Mouse (Mus musculus) embryonic facial prominence, embryonic 14.5 days (tissue): ENCODE measurements around the gene Sec14l3. TPM values are rescaled to one million over a fixed set of nuclear protein-coding genes. Genes with fewer than 3 reads are reported as not detected.

Experiments used
- ATAC-seq: fragments of 200-750 bp; cut with Nextera tagmentation; 2 replicates; pipeline ENCODE4 v1.8.0; 2017; ENCODE audit warnings: low read depth, moderate number of reproducible peaks, moderate TSS enrichment
- DNase-seq: peaks from one replicate; pipeline ENCODE4 v3.0.0-alpha.2; 2015; ENCODE audit warnings: low spot score
- H3K27ac ChIP-seq: fragments of 300-500 bp; sonication (generic); replicated peaks from 2 replicates; pipeline ENCODE4 v1.5.1; 2014; ENCODE audit warnings: low read depth, mild to moderate bottlenecking, low read length, moderate library complexity
- H3K27me3 ChIP-seq: fragments of 300-500 bp; sonication (generic); replicated peaks from 2 replicates; pipeline ENCODE4 v1.6.1; 2014; ENCODE audit warnings: low read length; ENCODE audit not compliant: control insufficient read depth, insufficient read depth
- H3K36me3 ChIP-seq: fragments of 300-500 bp; sonication (generic); 2 replicates; pipeline ENCODE4 v1.6.1; 2014; ENCODE audit warnings: low read length, mixed read lengths; ENCODE audit not compliant: control insufficient read depth, insufficient read depth
- H3K4me1 ChIP-seq: fragments of 300-500 bp; sonication (generic); 2 replicates; pipeline ENCODE4 v1.6.1; 2014; ENCODE audit warnings: antibody characterized with exemption, low read length; ENCODE audit not compliant: control insufficient read depth, insufficient read depth
- H3K4me2 ChIP-seq: fragments of 300-500 bp; sonication (generic); 2 replicates; pipeline ENCODE4 v1.6.1; 2014; ENCODE audit warnings: low read depth, mild to moderate bottlenecking, low read length, moderate library complexity, mixed read lengths
- H3K4me3 ChIP-seq: fragments of 300-500 bp; sonication (generic); 2 replicates; pipeline ENCODE4 v1.5.1; 2014; ENCODE audit warnings: low read depth, mild to moderate bottlenecking, low read length
- H3K9ac ChIP-seq: fragments of 300-500 bp; sonication (generic); 2 replicates; pipeline ENCODE4 v1.6.1; 2014; ENCODE audit warnings: low read depth, mild to moderate bottlenecking, low read length, moderate library complexity, mixed read lengths
- H3K9me3 ChIP-seq: fragments of 300-500 bp; sonication (generic); 2 replicates; pipeline ENCODE4 v1.6.1; 2016; ENCODE audit warnings: low read length; ENCODE audit not compliant: control insufficient read depth
- WGBS: fragments of 180-500 bp; shearing (Covaris S2); extraction: QIAGEN DNeasy Blood & Tissue Kit; methylation state at CpG from one replicate; pipeline ENCODE4 v1.1.7; 2014; 5-methylcytosine and 5-hydroxymethylcytosine counted together
- polyA plus RNA-seq: library from polyadenylated mRNA; unstranded; fragments of >200 nt; fragmentation: Nextera tagmentation; extraction: Ambion mirVana; gene quantifications from 2 replicates; pipeline ENCODE4 v1.2.1, GENCODE M21; 2014

Gene Sec14l3
- polyA plus RNA-seq, 1 experiment from 2014 or later, result 6.8 TPM

DNA sequence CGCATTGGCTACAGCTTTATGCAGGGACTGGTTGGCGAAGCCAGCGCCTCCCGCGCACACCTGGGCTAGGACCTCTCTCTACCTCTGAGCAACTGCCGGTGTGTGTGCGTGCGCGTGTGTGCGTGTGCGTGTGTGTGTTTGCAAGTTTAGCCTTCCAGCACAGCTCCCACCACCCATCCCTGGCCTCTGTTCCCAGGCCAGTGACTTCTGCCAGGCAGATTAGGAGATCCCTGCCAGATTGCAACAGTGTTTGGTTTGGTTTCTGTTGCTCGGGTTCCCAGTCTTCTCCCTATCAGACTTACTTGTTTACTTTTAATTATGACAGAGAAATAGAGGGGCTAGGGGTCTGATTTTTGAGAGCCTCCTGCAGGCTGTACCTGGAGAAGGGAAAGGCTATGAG is 32.7 kb upstream of the Sec14l3 start:
- Histone ChIP-seq H3K36me3 (no peaks in the 10 kb centered on the region), H3K9me3 (no peaks in the 10 kb centered on the region), H3K27me3 (peaks cover 8% of the 10 kb centered on the region; the same call in 1 of the 2 replicates), H3K27ac (no peak overlapping the region), H3K4me3 (no peak overlapping the region), H3K4me1 (no peaks in the 10 kb centered on the region), H3K4me2 (no peak overlapping the region), H3K9ac (no peak overlapping the region; the same call in 1 of the 2 replicates)
- DNase-seq, result no peak
- ATAC-seq, result peak; percentile 15; the same call in 1 of the 2 replicates
- 15% methylated on average over 12 of the region's 12 CpGs for WGBS

DNA sequence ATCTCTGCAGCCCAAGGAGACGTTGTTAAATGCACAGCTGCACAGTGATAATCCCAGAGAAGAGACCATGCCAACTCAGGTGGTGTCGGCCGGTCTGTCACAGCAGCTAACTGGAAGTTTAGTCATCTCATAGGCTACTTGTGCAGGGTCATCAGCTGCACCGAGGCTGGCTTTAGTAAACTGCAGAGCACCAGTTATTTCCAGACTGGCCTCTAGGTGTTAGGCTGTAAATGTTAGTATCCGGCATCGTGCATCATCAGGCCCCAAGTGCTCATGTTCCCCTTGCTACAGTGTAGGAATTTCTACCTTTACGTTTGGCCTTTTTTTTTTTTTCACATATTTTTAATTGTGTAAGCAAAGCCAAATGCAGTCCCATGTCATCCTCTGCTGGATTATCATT is 31.2 kb upstream of the Sec14l3 start:
- no peaks in the 10 kb centered on the region for H3K4me1 ChIP-seq
- no peak overlapping the region for H3K9ac ChIP-seq
- peaks cover 8% of the 10 kb centered on the region; the same call in 1 of the 2 replicates for H3K27me3 ChIP-seq
- H3K36me3 ChIP-seq, result no peaks in the 10 kb centered on the region
- H3K4me2 ChIP-seq, result no peak overlapping the region
- ATAC-seq (no peak), DNase-seq (no peak)
- no peaks in the 10 kb centered on the region for H3K9me3 ChIP-seq
- WGBS, result 64% methylated on average over 7 of the region's 7 CpGs
- no peak overlapping the region for H3K4me3 ChIP-seq
- no peak overlapping the region for H3K27ac ChIP-seq

DNA sequence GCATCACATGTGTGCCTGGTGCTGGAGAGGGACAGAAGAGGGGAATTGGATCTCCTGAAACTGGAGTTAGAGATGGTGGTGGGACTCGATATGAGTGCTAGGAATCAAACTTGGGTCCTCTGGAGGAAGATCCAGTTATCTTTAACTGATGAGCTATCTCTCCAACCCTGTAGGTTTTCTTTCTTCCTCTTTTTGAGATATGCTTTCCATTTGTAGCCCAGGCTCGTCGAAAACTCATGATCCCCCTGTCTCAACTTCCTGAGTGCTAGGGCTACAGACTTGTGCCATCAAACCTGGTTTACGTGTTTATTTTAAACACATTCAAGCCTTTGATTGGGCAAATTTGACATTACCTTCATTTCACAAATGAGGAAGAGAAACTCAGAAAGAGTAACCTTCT is 30.5 kb upstream of the Sec14l3 start:
- no peak overlapping the region for H3K9ac ChIP-seq
- DNase-seq (no peak), ATAC-seq (no peak)
- no peaks in the 10 kb centered on the region for H3K4me1 ChIP-seq
- H3K4me2 ChIP-seq, result no peak overlapping the region
- WGBS, result 77% methylated on average over 4 of the region's 4 CpGs
- H3K9me3 ChIP-seq, result no peaks in the 10 kb centered on the region
- H3K4me3 ChIP-seq, result no peak overlapping the region
- no peaks in the 10 kb centered on the region for H3K36me3 ChIP-seq
- H3K27ac ChIP-seq, result no peak overlapping the region
- H3K27me3 ChIP-seq, result peaks cover 8% of the 10 kb centered on the region; the same call in 1 of the 2 replicates

DNA sequence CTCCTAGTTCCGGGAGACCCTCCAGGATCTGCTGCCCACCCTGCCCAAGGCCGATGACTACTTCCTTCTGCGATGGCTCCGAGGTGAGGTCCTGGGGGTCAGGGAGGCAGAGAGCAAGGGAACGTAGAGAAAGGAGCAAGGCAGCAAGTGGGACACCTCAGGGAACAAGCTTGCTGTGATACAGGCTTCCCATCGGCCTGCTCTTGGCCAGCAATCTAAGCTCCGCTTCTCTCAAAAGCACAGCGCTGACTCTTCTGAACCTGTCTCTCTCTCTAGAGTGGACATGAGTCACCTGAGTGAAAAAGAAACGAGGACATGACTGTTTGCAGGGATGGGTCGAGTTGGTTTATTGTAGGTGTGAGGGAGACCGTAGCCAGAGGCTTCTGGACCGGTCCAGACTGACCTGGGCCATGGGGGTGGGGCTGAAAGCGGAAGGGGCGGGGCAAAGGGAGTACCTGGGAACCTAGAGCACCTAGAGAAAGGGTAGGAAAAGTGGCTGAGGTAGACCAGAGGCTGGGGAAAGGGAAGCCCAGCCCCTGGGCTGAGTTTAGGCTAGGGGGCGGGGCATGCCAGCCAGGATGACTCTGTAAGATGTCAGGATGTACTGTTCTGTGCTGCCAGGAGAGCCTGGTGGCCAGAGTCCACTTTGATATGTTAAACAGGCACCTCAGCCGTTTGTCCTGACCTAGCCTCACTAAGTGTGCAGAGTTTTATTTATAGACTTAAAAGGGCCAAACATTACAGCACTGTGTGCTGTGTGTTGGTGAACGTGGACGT is 29.3 kb upstream of the Sec14l3 start:
- no peak overlapping the region for H3K9ac ChIP-seq
- ATAC-seq (no peak), DNase-seq (no peak)
- no peaks in the 10 kb centered on the region for H3K36me3 ChIP-seq
- H3K4me2 ChIP-seq, result no peak overlapping the region
- no peaks in the 10 kb centered on the region for H3K9me3 ChIP-seq
- H3K27ac ChIP-seq, result no peak overlapping the region
- no peak overlapping the region for H3K4me3 ChIP-seq
- no peaks in the 10 kb centered on the region for H3K4me1 ChIP-seq
- peaks cover 8% of the 10 kb centered on the region; the same call in 1 of the 2 replicates for H3K27me3 ChIP-seq
- 66% methylated on average over 18 of the region's 18 CpGs for WGBS

DNA sequence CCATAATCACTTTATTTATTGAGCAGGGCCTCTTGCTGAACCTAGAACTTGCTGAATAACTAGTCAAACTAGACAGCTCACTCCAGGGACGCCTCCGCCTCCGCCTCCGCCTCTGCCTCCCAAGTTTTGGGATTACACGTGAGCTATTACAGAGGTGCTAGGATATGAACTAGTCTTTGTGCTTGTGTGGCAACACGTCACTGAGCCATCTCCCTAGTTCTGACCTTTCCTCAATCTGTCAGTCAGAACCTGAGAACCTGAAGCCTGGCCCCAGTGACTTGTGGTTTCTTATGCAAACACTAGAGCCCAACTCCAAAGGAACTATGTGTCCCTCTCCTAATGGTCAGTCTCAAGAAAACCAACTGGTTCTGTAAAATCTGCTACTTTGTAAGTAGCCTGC is 28.7 kb upstream of the Sec14l3 start:
- 84% methylated on average over 6 of the region's 6 CpGs for WGBS

DNA sequence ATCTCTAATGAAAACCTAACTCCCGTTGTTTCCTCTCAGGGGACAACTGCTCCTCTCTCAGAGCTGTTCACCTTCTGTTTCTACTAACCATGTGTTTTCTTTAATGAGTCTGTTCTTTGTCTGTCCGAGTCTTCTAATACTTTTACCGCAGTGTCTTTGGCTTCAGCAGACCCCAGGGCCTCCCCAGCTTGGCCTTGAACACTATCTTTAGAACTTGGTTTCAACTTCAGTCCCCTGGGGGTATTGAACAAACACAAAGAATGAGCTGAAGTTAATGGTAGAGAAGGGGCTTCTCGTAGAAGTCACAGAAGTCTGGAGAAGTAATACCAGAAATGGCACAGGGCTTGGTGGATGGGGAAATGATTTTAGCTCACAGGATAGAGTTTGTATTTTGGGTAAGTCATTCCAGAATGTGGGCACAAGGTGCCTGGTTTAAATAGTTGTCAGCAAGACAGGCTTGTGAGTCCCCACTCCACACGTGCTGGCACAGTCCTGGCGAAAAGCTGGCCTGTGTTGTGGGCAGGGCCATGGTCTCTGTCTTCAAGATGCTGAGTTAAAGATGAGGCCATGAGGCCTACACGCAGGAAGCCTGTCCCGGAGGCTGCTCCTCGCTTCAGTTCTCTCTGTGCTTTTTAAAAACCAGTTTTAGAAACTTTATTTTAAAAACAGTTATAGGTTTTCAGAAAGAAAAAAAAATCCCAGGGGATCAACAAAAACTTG is 28.1 kb upstream of the Sec14l3 start:
- Histone ChIP-seq H3K4me1 (no peaks in the 10 kb centered on the region), H3K4me2 (no peak overlapping the region), H3K9me3 (no peaks in the 10 kb centered on the region), H3K27me3 (peaks cover 8% of the 10 kb centered on the region; the same call in 1 of the 2 replicates), H3K27ac (no peak overlapping the region), H3K36me3 (no peaks in the 10 kb centered on the region), H3K9ac (no peak overlapping the region), H3K4me3 (no peak overlapping the region)
- 56% methylated on average over 9 of the region's 9 CpGs for WGBS
- DNase-seq (no peak), ATAC-seq (no peak)

More for the DNA sequence above, 28.7 kb upstream of the Sec14l3 start:
- Histone ChIP-seq H3K9me3 (no peaks in the 10 kb centered on the region), H3K4me1 (no peaks in the 10 kb centered on the region), H3K36me3 (no peaks in the 10 kb centered on the region), H3K4me2 (no peak overlapping the region), H3K27me3 (peaks cover 8% of the 10 kb centered on the region; the same call in 1 of the 2 replicates), H3K4me3 (no peak overlapping the region), H3K9ac (no peak overlapping the region), H3K27ac (no peak overlapping the region)
- ATAC-seq (no peak), DNase-seq (no peak)

DNA sequence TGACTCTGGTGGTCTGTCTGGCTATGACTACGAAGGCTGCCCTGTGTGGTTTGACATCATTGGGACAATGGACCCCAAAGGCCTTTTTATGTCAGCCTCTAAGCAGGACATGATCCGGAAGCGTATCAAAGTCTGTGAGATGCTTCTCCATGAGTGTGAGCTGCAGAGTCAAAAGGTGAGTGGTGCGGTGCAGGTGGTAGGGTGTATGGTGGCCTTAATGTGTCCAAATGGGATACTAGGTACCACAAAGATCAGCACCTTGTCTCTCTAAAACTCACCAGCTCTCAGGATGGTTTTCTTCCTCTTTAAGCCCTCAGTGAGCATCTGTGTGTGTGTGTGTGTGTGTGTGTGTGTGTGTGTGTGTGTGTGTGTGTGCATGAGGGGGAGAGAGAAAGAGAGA is 24.7 kb upstream of the Sec14l3 start:
- DNase-seq (no peak), ATAC-seq (no peak)
- no peaks in the 10 kb centered on the region for H3K4me1 ChIP-seq
- no peaks in the 10 kb centered on the region for H3K27me3 ChIP-seq
- no peaks in the 10 kb centered on the region for H3K9me3 ChIP-seq
- H3K9ac ChIP-seq, result no peak overlapping the region
- H3K27ac ChIP-seq, result no peak overlapping the region
- H3K4me3 ChIP-seq, result no peak overlapping the region
- 90% methylated on average over 4 of the region's 4 CpGs for WGBS
- H3K36me3 ChIP-seq, result no peaks in the 10 kb centered on the region
- no peak overlapping the region for H3K4me2 ChIP-seq

DNA sequence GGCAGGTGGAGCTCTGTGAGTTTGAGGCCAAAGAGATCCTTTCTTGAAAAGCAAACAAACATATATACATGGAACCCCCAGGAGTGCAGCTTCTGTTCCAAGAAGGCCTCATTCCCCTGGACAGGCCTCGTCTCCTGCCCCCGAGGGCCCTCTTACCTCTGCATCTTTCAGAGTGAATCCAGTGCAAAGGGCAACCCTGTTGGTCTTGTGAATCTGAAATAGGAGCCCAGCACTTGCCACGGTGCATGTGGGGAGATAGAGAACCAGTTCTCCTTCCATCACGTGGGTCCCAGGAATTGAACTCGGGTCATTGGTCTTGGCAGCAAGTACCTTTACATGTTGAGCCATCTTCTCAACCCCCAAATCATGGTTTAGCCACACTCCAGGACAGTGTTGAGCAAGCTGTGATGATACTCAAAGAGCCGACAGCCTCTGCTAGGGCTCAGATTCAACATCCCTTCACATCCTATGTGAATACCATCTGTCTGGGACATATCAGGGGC is 23.5 kb upstream of the Sec14l3 start:
- no peak for DNase-seq

More for the DNA sequence above, 23.5 kb upstream of the Sec14l3 start:
- H3K4me1 ChIP-seq, result no peaks in the 10 kb centered on the region
- 74% methylated on average over 6 of the region's 6 CpGs for WGBS
- no peak for ATAC-seq
- no peaks in the 10 kb centered on the region for H3K27me3 ChIP-seq
- no peaks in the 10 kb centered on the region for H3K36me3 ChIP-seq
- H3K9me3 ChIP-seq, result no peaks in the 10 kb centered on the region
- no peak overlapping the region for H3K4me3 ChIP-seq
- H3K27ac ChIP-seq, result no peak overlapping the region
- no peak overlapping the region for H3K9ac ChIP-seq
- no peak overlapping the region for H3K4me2 ChIP-seq
